Mouse (Mus musculus) embryonic facial prominence, embryonic 14.5 days (tissue): ENCODE measurements around the gene Nfia. TPM values are rescaled to one million over a fixed set of nuclear protein-coding genes. Genes with fewer than 3 reads are reported as not detected.

Experiments used
- ATAC-seq: fragments of 200-750 bp; cut with Nextera tagmentation; 2 replicates; pipeline ENCODE4 v1.8.0; 2017; ENCODE audit warnings: low read depth, moderate number of reproducible peaks, moderate TSS enrichment
- DNase-seq: peaks from one replicate; pipeline ENCODE4 v3.0.0-alpha.2; 2015; ENCODE audit warnings: low spot score
- H3K27ac ChIP-seq: fragments of 300-500 bp; sonication (generic); replicated peaks from 2 replicates; pipeline ENCODE4 v1.5.1; 2014; ENCODE audit warnings: low read depth, mild to moderate bottlenecking, low read length, moderate library complexity
- H3K27me3 ChIP-seq: fragments of 300-500 bp; sonication (generic); replicated peaks from 2 replicates; pipeline ENCODE4 v1.6.1; 2014; ENCODE audit warnings: low read length; ENCODE audit not compliant: control insufficient read depth, insufficient read depth
- H3K36me3 ChIP-seq: fragments of 300-500 bp; sonication (generic); 2 replicates; pipeline ENCODE4 v1.6.1; 2014; ENCODE audit warnings: low read length, mixed read lengths; ENCODE audit not compliant: control insufficient read depth, insufficient read depth
- H3K4me1 ChIP-seq: fragments of 300-500 bp; sonication (generic); 2 replicates; pipeline ENCODE4 v1.6.1; 2014; ENCODE audit warnings: antibody characterized with exemption, low read length; ENCODE audit not compliant: control insufficient read depth, insufficient read depth
- H3K4me2 ChIP-seq: fragments of 300-500 bp; sonication (generic); 2 replicates; pipeline ENCODE4 v1.6.1; 2014; ENCODE audit warnings: low read depth, mild to moderate bottlenecking, low read length, moderate library complexity, mixed read lengths
- H3K4me3 ChIP-seq: fragments of 300-500 bp; sonication (generic); 2 replicates; pipeline ENCODE4 v1.5.1; 2014; ENCODE audit warnings: low read depth, mild to moderate bottlenecking, low read length
- H3K9ac ChIP-seq: fragments of 300-500 bp; sonication (generic); 2 replicates; pipeline ENCODE4 v1.6.1; 2014; ENCODE audit warnings: low read depth, mild to moderate bottlenecking, low read length, moderate library complexity, mixed read lengths
- H3K9me3 ChIP-seq: fragments of 300-500 bp; sonication (generic); 2 replicates; pipeline ENCODE4 v1.6.1; 2016; ENCODE audit warnings: low read length; ENCODE audit not compliant: control insufficient read depth
- WGBS: fragments of 180-500 bp; shearing (Covaris S2); extraction: QIAGEN DNeasy Blood & Tissue Kit; methylation state at CpG from one replicate; pipeline ENCODE4 v1.1.7; 2014; 5-methylcytosine and 5-hydroxymethylcytosine counted together
- polyA plus RNA-seq: library from polyadenylated mRNA; unstranded; fragments of >200 nt; fragmentation: Nextera tagmentation; extraction: Ambion mirVana; gene quantifications from 2 replicates; pipeline ENCODE4 v1.2.1, GENCODE M21; 2014

Gene Nfia
- polyA plus RNA-seq, 1 experiment from 2014 or later, result 61.7 TPM

- Histone ChIP-seq H3K36me3 (no peaks in the 10 kb centered on the region), H3K27me3 (no peaks in the 10 kb centered on the region), H3K9ac (no peak overlapping the region), H3K4me2 (no peak overlapping the region), H3K27ac (no peak overlapping the region), H3K9me3 (no peaks in the 10 kb centered on the region), H3K4me1 (peaks cover 4% of the 10 kb centered on the region; the same call in 1 of the 2 replicates), H3K4me3 (no peak overlapping the region)
- DNase-seq (peak; percentile 67), ATAC-seq (no peak; the same call in 1 of the 2 replicates)
- 28% methylated on average over 3 of the region's 3 CpGs for WGBS
Observed at GRCm38 (mm10) chr4:97860376-97860775, 87.8 kb downstream of the Nfia start.

- H3K27ac ChIP-seq, result no peak overlapping the region
- H3K27me3 ChIP-seq, result no peaks in the 10 kb centered on the region
- no peaks in the 10 kb centered on the region for H3K36me3 ChIP-seq
- 89% methylated on average over 8 of the region's 8 CpGs for WGBS
- no peak overlapping the region for H3K9ac ChIP-seq
- no peak for ATAC-seq
- no peak overlapping the region for H3K4me3 ChIP-seq
- H3K4me1 ChIP-seq, result peaks cover 4% of the 10 kb centered on the region; the same call in 1 of the 2 replicates
- DNase-seq, result no peak
- no peak overlapping the region for H3K4me2 ChIP-seq
- H3K9me3 ChIP-seq, result no peaks in the 10 kb centered on the region
Observed at GRCm38 (mm10) chr4:97860791-97861344, 88.3 kb downstream of the Nfia start.

- Histone ChIP-seq H3K9me3 (no peaks in the 10 kb centered on the region), H3K36me3 (no peaks in the 10 kb centered on the region), H3K27me3 (no peaks in the 10 kb centered on the region), H3K4me3 (no peak overlapping the region), H3K27ac (no peak overlapping the region), H3K9ac (no peak overlapping the region), H3K4me1 (peaks cover 4% of the 10 kb centered on the region), H3K4me2 (no peak overlapping the region)
- WGBS, result 88% methylated on average over 6 of the region's 6 CpGs
- DNase-seq, result no peak
- ATAC-seq, result no peak
Observed at GRCm38 (mm10) chr4:97862379-97862778, 89.8 kb downstream of the Nfia start.

GRCm38 (mm10) chr4:97864276-97864675 is 91.7 kb downstream of the Nfia start:
- Histone ChIP-seq H3K36me3 (no peaks in the 10 kb centered on the region), H3K27me3 (no peaks in the 10 kb centered on the region), H3K27ac (no peak overlapping the region), H3K9ac (no peak overlapping the region), H3K4me2 (no peak overlapping the region), H3K4me3 (no peak overlapping the region), H3K9me3 (no peaks in the 10 kb centered on the region), H3K4me1 (peaks cover 9% of the 10 kb centered on the region)
- DNase-seq (no peak), ATAC-seq (no peak)
- 96% methylated on average over 2 of the region's 2 CpGs for WGBS

GRCm38 (mm10) chr4:97865410-97865953 is 92.9 kb downstream of the Nfia start:
- Histone ChIP-seq H3K9me3 (no peaks in the 10 kb centered on the region), H3K4me2 (no peak overlapping the region), H3K9ac (no peak overlapping the region), H3K36me3 (no peaks in the 10 kb centered on the region), H3K27ac (no peak overlapping the region), H3K4me3 (no peak overlapping the region), H3K27me3 (no peaks in the 10 kb centered on the region), H3K4me1 (peaks cover 14% of the 10 kb centered on the region)
- no peak for ATAC-seq
- DNase-seq, result no peak
- 68% methylated on average over 3 of the region's 3 CpGs for WGBS

GRCm38 (mm10) chr4:97866463-97866862 is 93.9 kb downstream of the Nfia start:
- ATAC-seq (no peak), DNase-seq (no peak)
- Histone ChIP-seq H3K4me1 (peaks cover 20% of the 10 kb centered on the region), H3K4me3 (no peak overlapping the region), H3K36me3 (no peaks in the 10 kb centered on the region), H3K27ac (no peak overlapping the region), H3K27me3 (no peaks in the 10 kb centered on the region), H3K9ac (no peak overlapping the region), H3K9me3 (no peaks in the 10 kb centered on the region), H3K4me2 (no peak overlapping the region)
- WGBS, result 48% methylated on average over 5 of the region's 5 CpGs

GRCm38 (mm10) chr4:97868307-97868937 is 95.9 kb downstream of the Nfia start:
- H3K27me3 ChIP-seq, result no peaks in the 10 kb centered on the region
- peaks cover 24% of the 10 kb centered on the region for H3K4me1 ChIP-seq
- ATAC-seq, result peak; percentile 31

GRCm38 (mm10) chr4:97868938-97869440 is 96.5 kb downstream of the Nfia start:
- 32% methylated on average over 25 of the region's 27 CpGs for WGBS
- peak overlapping the region; percentile 34 for H3K4me3 ChIP-seq

More at GRCm38 (mm10) chr4:97868307-97868937, 95.9 kb downstream of the Nfia start:
- DNase-seq, result no peak
- Histone ChIP-seq H3K9me3 (no peaks in the 10 kb centered on the region), H3K9ac (peak overlapping the region; percentile 53), H3K36me3 (no peaks in the 10 kb centered on the region), H3K4me3 (peak overlapping the region; percentile 34), H3K4me2 (peak overlapping the region; percentile 59), H3K27ac (peak overlapping the region; percentile 91)
- WGBS, result 41% methylated on average over 10 of the region's 10 CpGs

More at GRCm38 (mm10) chr4:97868938-97869440, 96.5 kb downstream of the Nfia start:
- ATAC-seq (peak; percentile 93), DNase-seq (peak; percentile 95)
- Histone ChIP-seq H3K9ac (peak overlapping the region; percentile 53), H3K4me2 (peak overlapping the region; percentile 59), H3K36me3 (no peaks in the 10 kb centered on the region), H3K9me3 (no peaks in the 10 kb centered on the region), H3K27ac (peak overlapping the region; percentile 91), H3K27me3 (no peaks in the 10 kb centered on the region), H3K4me1 (peaks cover 26% of the 10 kb centered on the region)
